Mouse (Mus musculus): ENCODE measurements around the gene Rexo1. TPM values are rescaled to one million over a fixed set of nuclear protein-coding genes. Genes with fewer than 3 reads are reported as not detected.

The Rexo1 gene
- 23.0 TPM for polyA plus RNA-seq (2012; fragmentation: generic; extraction: Trizol)
- long read RNA-seq, experiment 1, partial matches to known transcripts = 7 of 9 reads
- long read RNA-seq, experiment 1, other reads (novel, unspliced or antisense) = 2 of 9 reads
- long read RNA-seq, experiment 2, full-length matches to known transcripts = 21 of 60 reads
- long read RNA-seq, experiment 2, partial matches to known transcripts = 28 of 60 reads
- long read RNA-seq, experiment 2, other reads (novel, unspliced or antisense) = 11 of 60 reads

GRCm38 (mm10) chr10:80561116-80561944, at the start of gene Rexo1:
Rexo1 (minus strand) TSS chr10:80561560.
- TF ChIP-seq CTCF (IDR thresholded peaks at IDR 0.05; ENCODE audit: control insufficient read depth, insufficient read depth, insufficient read length) (peak; percentile 52), USF1 (IDR thresholded peaks at IDR 0.05; ENCODE audit: low read depth) (no peak), MAX (IDR thresholded peaks at IDR 0.05) (peak; percentile 99)
- no peaks in the 10 kb centered on the region for H3K27me3 ChIP-seq (ENCODE audit: control insufficient read depth, insufficient read depth, insufficient read length)
- H3ac ChIP-seq (ENCODE audit: control insufficient read depth, insufficient read length, low read depth) = peak within 1 kb of the TSS; percentile 75

GRCm38 (mm10) chr10:80611024-80611423, 49.7 kb upstream of the Rexo1 start:
- Histone ChIP-seq H3K27me3 (ENCODE audit: control insufficient read depth, insufficient read depth, insufficient read length) (no peaks in the 10 kb centered on the region), H3K79me2 (ENCODE audit: control insufficient read depth, insufficient read depth) (peaks cover 30% of the 10 kb centered on the region), H3ac (ENCODE audit: control insufficient read depth, insufficient read length, low read depth) (no peak overlapping the region), H3K4me3 (ENCODE audit: insufficient read depth, poor library complexity, severe bottlenecking) (no peak overlapping the region), H3K36me3 (ENCODE audit: control insufficient read depth, insufficient read depth) (peaks cover 63% of the 10 kb centered on the region), H3K79me3 (ENCODE audit: low read depth) (peaks cover 13% of the 10 kb centered on the region)
- TF ChIP-seq MYOD1 (IDR thresholded peaks at IDR 0.05; ENCODE audit: control insufficient read depth, insufficient read length, low read depth) = no peak
- TF ChIP-seq CTCF (IDR thresholded peaks at IDR 0.05; ENCODE audit: control insufficient read depth, insufficient read depth, insufficient read length) = peak; percentile 54

More at GRCm38 (mm10) chr10:80561116-80561944, at the start of gene Rexo1:
- Histone ChIP-seq H3K4me3 (ENCODE audit: insufficient read depth, poor library complexity, severe bottlenecking) (peak within 1 kb of the TSS; percentile 99), H3K36me3 (ENCODE audit: control insufficient read depth, insufficient read depth) (no peaks in the 10 kb centered on the region), H3K79me3 (ENCODE audit: low read depth) (peaks cover 46% of the 10 kb centered on the region), H3K79me2 (ENCODE audit: control insufficient read depth, insufficient read depth) (peaks cover 51% of the 10 kb centered on the region)

GRCm38 (mm10) chr10:80610116-80610785, 48.9 kb upstream of the Rexo1 start:
- H3K79me2 ChIP-seq (ENCODE audit: control insufficient read depth, insufficient read depth) = peaks cover 38% of the 10 kb centered on the region
- no peak overlapping the region for H3ac ChIP-seq (ENCODE audit: control insufficient read depth, insufficient read length, low read depth)
- TF ChIP-seq USF1 (IDR thresholded peaks at IDR 0.05; ENCODE audit: low read depth) (no peak), MYOG (IDR thresholded peaks at IDR 0.05; ENCODE audit: control insufficient read depth, extremely low read depth, insufficient read length) (no peak), CTCF (IDR thresholded peaks at IDR 0.05; ENCODE audit: control insufficient read depth, insufficient read depth, insufficient read length) (no peak), CEBPB (IDR thresholded peaks at IDR 0.05; ENCODE audit: low read depth) (no peak), MYOD1 (IDR thresholded peaks at IDR 0.05; ENCODE audit: control insufficient read depth, insufficient read length, low read depth) (no peak), MAX (IDR thresholded peaks at IDR 0.05) (no peak), FOSL1 (IDR thresholded peaks at IDR 0.05; ENCODE audit: insufficient read depth, low read length, poor library complexity, severe bottlenecking) (no peak)
- no peak overlapping the region for H3K4me3 ChIP-seq (ENCODE audit: insufficient read depth, poor library complexity, severe bottlenecking)
- H3K27me3 ChIP-seq (ENCODE audit: control insufficient read depth, insufficient read depth, insufficient read length) = no peaks in the 10 kb centered on the region
- H3K79me3 ChIP-seq (ENCODE audit: low read depth) = peaks cover 19% of the 10 kb centered on the region
- peaks cover 57% of the 10 kb centered on the region for H3K36me3 ChIP-seq (ENCODE audit: control insufficient read depth, insufficient read depth)

- Histone ChIP-seq H3K79me2 (ENCODE audit: control insufficient read depth, insufficient read depth) (peaks cover 46% of the 10 kb centered on the region), H3K36me3 (ENCODE audit: control insufficient read depth, insufficient read depth) (peaks cover 50% of the 10 kb centered on the region), H3K79me3 (ENCODE audit: low read depth) (peaks cover 28% of the 10 kb centered on the region), H3K27me3 (ENCODE audit: control insufficient read depth, insufficient read depth, insufficient read length) (no peaks in the 10 kb centered on the region), H3ac (ENCODE audit: control insufficient read depth, insufficient read length, low read depth) (no peak overlapping the region), H3K4me3 (ENCODE audit: insufficient read depth, poor library complexity, severe bottlenecking) (no peak overlapping the region)
- TF ChIP-seq CTCF (IDR thresholded peaks at IDR 0.05; ENCODE audit: control insufficient read depth, insufficient read depth, insufficient read length) (no peak), CEBPB (IDR thresholded peaks at IDR 0.05; ENCODE audit: low read depth) (no peak), MYOD1 (IDR thresholded peaks at IDR 0.05; ENCODE audit: control insufficient read depth, insufficient read length, low read depth) (no peak), MYOG (IDR thresholded peaks at IDR 0.05; ENCODE audit: control insufficient read depth, extremely low read depth, insufficient read length) (no peak), USF1 (IDR thresholded peaks at IDR 0.05; ENCODE audit: low read depth) (no peak), FOSL1 (IDR thresholded peaks at IDR 0.05; ENCODE audit: insufficient read depth, low read length, poor library complexity, severe bottlenecking) (no peak), MAX (IDR thresholded peaks at IDR 0.05) (no peak)
These were observed 48.0 kb upstream of the Rexo1 start for GRCm38 (mm10) chr10:80609269-80609924.

- Histone ChIP-seq H3ac (ENCODE audit: control insufficient read depth, insufficient read length, low read depth) (no peak overlapping the region), H3K79me2 (ENCODE audit: control insufficient read depth, insufficient read depth) (peaks cover 56% of the 10 kb centered on the region), H3K79me3 (ENCODE audit: low read depth) (peaks cover 38% of the 10 kb centered on the region), H3K4me3 (ENCODE audit: insufficient read depth, poor library complexity, severe bottlenecking) (no peak overlapping the region), H3K27me3 (ENCODE audit: control insufficient read depth, insufficient read depth, insufficient read length) (no peaks in the 10 kb centered on the region), H3K36me3 (ENCODE audit: control insufficient read depth, insufficient read depth) (peaks cover 40% of the 10 kb centered on the region)
- TF ChIP-seq CTCF (IDR thresholded peaks at IDR 0.05; ENCODE audit: control insufficient read depth, insufficient read depth, insufficient read length) (no peak), MYOG (IDR thresholded peaks at IDR 0.05; ENCODE audit: control insufficient read depth, extremely low read depth, insufficient read length) (no peak), MAX (IDR thresholded peaks at IDR 0.05) (no peak), CEBPB (IDR thresholded peaks at IDR 0.05; ENCODE audit: low read depth) (no peak), USF1 (IDR thresholded peaks at IDR 0.05; ENCODE audit: low read depth) (no peak), FOSL1 (IDR thresholded peaks at IDR 0.05; ENCODE audit: insufficient read depth, low read length, poor library complexity, severe bottlenecking) (no peak), MYOD1 (IDR thresholded peaks at IDR 0.05; ENCODE audit: control insufficient read depth, insufficient read length, low read depth) (no peak)
These were observed 47.1 kb upstream of the Rexo1 start for GRCm38 (mm10) chr10:80608435-80608834.
